Mouse (Mus musculus): ENCODE data around the gene Gan.

Gan gene

GRCm38 (mm10) chr8:117253390-117254269, 95.7 kb downstream of the Gan start:
- DNase-seq (ENCODE audit: low spot score in 2 of 2): no peak

- DNase-seq (ENCODE audit: low spot score in 2 of 2): no peak
Measured at GRCm38 (mm10) chr8:117254496-117254895, 96.6 kb downstream of the Gan start.

DNA sequence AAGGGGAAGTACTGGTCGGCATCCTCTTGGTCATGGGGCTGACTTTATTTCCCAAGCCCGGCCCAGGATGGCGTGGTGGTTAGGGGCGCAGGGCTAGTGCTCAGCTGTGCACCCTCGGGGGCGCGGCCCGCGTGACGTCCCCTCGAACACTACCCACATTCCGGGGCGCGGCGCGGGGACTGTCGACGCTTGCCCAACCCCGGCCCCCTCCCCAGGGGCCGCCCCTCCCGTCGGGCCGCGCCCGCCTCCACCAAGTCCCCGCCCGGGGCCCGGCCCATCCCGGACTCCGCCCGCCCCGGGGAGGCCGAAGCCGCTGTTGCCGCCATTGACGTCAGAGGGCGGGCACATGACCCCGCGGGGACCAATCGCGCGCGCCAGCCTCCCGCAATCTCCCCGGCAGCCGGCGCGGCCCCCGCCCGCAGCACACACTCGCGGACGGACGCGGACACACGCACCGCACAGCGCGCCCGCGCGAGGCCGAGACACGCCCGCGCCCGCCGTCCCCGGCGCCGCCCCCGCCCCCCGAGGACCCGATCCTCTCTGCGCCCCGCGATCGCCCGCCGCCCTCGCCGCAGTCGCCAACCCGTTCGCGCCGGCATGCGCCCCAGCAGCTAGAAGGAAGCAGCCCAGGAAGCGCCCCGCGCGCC, 98.5 kb downstream of the Gan start:
- DNase-seq (ENCODE audit: low spot score in 2 of 2): peak; percentile 92 to 93

- DNase-seq (ENCODE audit: low spot score in 2 of 2): peak in 1 of 2 experiments; percentile 55
Measured at GRCm38 (mm10) chr8:117257029-117257820, 99.3 kb downstream of the Gan start, which contains the start of gene Cmip. Cmip (plus strand) TSS chr8:117257064.

GRCm38 (mm10) chr8:117257821-117258575, 100.1 kb downstream of the Gan start:
- peak; percentile 37 to 43 for DNase-seq (ENCODE audit: low spot score in 2 of 2)

- DNase-seq (ENCODE audit: low spot score in 2 of 2): no peak
Measured at GRCm38 (mm10) chr8:117258576-117259040, 100.7 kb downstream of the Gan start.

- peak; percentile 34 to 55 for DNase-seq (ENCODE audit: low spot score in 2 of 2)
Measured at GRCm38 (mm10) chr8:117259431-117260001, 101.6 kb downstream of the Gan start.

- no peak for DNase-seq (ENCODE audit: low spot score in 2 of 2)
Measured at GRCm38 (mm10) chr8:117260234-117260929, 102.4 kb downstream of the Gan start.

DNA sequence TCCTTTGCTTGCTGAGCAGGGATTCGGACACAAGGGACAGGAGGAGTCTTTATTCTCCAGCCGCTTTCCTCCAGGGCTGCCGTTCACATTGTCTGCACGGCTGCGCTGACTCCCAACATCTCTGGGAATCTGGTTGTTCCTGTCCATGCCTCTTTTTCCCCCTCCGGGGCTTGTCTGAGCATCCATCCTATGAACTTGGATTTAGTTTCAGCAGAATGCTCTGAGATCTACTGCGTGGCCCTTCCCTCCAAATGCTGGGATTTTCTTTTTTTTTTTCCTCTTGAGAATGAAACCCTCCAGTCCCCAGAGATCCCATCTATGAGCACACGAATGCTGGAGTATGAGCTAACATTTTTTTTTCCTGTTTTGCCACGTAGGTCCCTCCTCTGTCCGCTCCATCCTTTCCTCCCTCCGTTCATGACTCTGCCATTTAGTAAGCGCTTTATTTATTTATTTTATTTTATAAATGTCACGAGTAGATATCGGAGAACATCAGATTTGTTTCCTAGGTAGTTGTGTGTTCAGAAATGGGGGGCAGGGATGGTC, 103.1 kb downstream of the Gan start:
- DNase-seq (ENCODE audit: low spot score in 2 of 2): no peak

GRCm38 (mm10) chr8:117261702-117262101, 103.8 kb downstream of the Gan start:
- no peak for DNase-seq (ENCODE audit: low spot score in 2 of 2)

DNA sequence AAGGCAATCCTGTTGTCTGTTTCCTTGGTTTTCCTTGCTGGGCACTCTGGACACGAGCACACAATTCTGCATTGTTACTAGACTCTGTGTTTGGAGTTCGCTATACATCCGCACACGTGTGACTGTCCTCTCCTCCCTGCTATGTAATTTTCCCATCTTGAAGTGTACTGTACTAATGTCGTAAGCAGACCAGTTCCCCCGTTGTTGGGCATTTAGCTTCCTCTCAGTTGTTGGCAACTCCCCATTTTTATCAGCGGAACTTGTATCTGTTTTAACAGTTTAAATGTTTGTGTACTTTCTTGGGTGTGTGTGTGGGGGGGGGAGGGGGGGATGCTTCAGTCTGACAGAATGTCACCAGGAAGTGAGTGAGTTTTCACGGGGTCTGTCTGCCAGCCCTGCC, 104.8 kb downstream of the Gan start:
- no peak for DNase-seq (ENCODE audit: low spot score in 2 of 2)

GRCm38 (mm10) chr8:117263442-117263841, 105.5 kb downstream of the Gan start:
- DNase-seq (ENCODE audit: low spot score in 2 of 2): no peak

DNA sequence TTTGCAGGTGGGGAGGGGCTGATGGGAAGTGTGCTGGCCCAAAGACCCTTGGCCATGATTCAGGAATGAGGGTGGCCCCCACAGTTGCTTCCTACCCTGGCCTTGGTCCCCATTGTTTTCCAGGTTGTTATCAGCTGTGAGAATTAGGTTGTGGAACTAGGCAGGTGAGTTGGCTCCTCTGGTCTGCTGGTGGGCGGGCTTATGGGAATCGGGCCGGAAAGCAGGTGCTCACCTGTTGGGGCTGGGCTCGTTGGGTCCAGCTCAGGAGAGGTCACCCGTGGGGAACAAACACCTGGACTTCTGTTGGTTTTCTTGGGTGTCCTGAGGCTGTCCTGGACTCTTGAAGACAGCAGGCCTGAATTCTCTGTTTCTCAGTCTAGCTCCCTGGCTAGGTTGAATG, 107.1 kb downstream of the Gan start:
- no peak for DNase-seq (ENCODE audit: low spot score in 2 of 2)

Data from urinary bladder, adult 18-20 months (tissue).